Mouse (Mus musculus) G1E (cell line): Measurements from ENCODE around the gene Cxcl15. TPM values are rescaled to one million over a fixed set of nuclear protein-coding genes. Genes with fewer than 3 reads are reported as not detected.
A peak's percentile ranks its signal among the peaks of the same experiment; 100 is the strongest.

Experiments
- ATAC-seq: 2 replicates; pipeline ENCODE4 v1.8.0; 2016; ENCODE audit warnings: mild to moderate bottlenecking; ENCODE audit not compliant: insufficient number of reproducible peaks, poor library complexity, low FRiP score, severe bottlenecking; ENCODE audit errors: extremely low read depth
- DNase-seq: peaks from one replicate; pipeline ENCODE4 v3.0.0; 2012; ENCODE audit warnings: low spot score
- H3K27me3 ChIP-seq: 2 replicates; pipeline ENCODE4 v1.6.1; 2012; ENCODE audit warnings: mild to moderate bottlenecking, low read length, inconsistent platforms; ENCODE audit not compliant: insufficient read depth
- H3K36me3 ChIP-seq: replicated peaks from 2 replicates; pipeline ENCODE3; 2012; ENCODE audit warnings: mild to moderate bottlenecking, inconsistent platforms
- H3K4me1 ChIP-seq: 2 replicates; pipeline ENCODE4 v1.6.1; 2012; ENCODE audit warnings: low read depth, low read length, inconsistent platforms, mixed read lengths; ENCODE audit not compliant: insufficient read depth
- H3K4me3 ChIP-seq: 2 replicates; pipeline ENCODE4 v1.5.1; 2012; ENCODE audit warnings: low read depth, mild to moderate bottlenecking, inconsistent platforms, low read length, moderate library complexity, mixed read lengths
- H3K9me3 ChIP-seq: replicated peaks from 2 replicates; pipeline ENCODE4 v1.6.1; 2012; ENCODE audit warnings: inconsistent platforms
- CTCF ChIP-seq: IDR thresholded peaks from 2 replicates; pipeline ENCODE4 v1.5.1; 2012; ENCODE audit warnings: low read depth, low read length, inconsistent platforms, mixed read lengths
- GATA1 ChIP-seq: IDR thresholded peaks from 2 replicates; pipeline ENCODE4 v1.6.1; 2012; ENCODE audit warnings: borderline replicate concordance, low read length, inconsistent platforms, mixed read lengths
- GATA2 ChIP-seq: IDR thresholded peaks from 2 replicates; pipeline ENCODE4 v1.6.1; 2012; ENCODE audit warnings: low read depth, low read length, inconsistent platforms, borderline replicate concordance
- POLR2AphosphoS5 ChIP-seq: IDR thresholded peaks from 2 replicates; pipeline ENCODE4 v1.6.1; 2012; ENCODE audit warnings: low read depth, low read length, inconsistent platforms; ENCODE audit not compliant: insufficient replicate concordance
- TAL1 ChIP-seq: conservative IDR thresholded peaks from 2 replicates; pipeline ENCODE4 v1.6.1; 2012; ENCODE audit warnings: low read depth, low read length, inconsistent platforms, mixed read lengths
- polyA plus RNA-seq: library from polyadenylated mRNA; stranded (reverse); fragments of >175 nt; gene quantifications from 2 replicates; pipeline ENCODE4 v1.2.3, GENCODE M21; 2012
- total RNA-seq, 2 experiments: library from RNA; stranded (forward) in 1 of 2; stranded (reverse) in 1 of 2; fragments of 200-1000 nt in 1 of 2; fragments of >200 nt in 1 of 2; fragmentation: Nextera tagmentation in 1 of 2; gene quantifications; 2 replicates each; pipeline ENCODE4 v1.2.3; 2014 to 2017

Gene Cxcl15
- total and polyA plus RNA-seq, 3 experiments = 0.11 TPM; not detected in 2

- Histone ChIP-seq H3K4me1 (peaks cover 64% of the 10 kb centered on the region), H3K27me3 (no peaks in the 10 kb centered on the region), H3K9me3 (no peaks in the 10 kb centered on the region), H3K36me3 (no peaks in the 10 kb centered on the region), H3K4me3 (no peak overlapping the region; the same call in 1 of the 2 replicates)
- peak; percentile 87 for ATAC-seq
- DNase-seq = peak; percentile 69
- no peak for TF ChIP-seq POLR2AphosphoS5
- no peak for TF ChIP-seq GATA2
- TF ChIP-seq TAL1 = peak; percentile 50
- no peak for TF ChIP-seq GATA1
- no peak for TF ChIP-seq CTCF
Measured at GRCm38 (mm10) chr5:90775562-90775961, 18.8 kb upstream of the Cxcl15 start.

DNA sequence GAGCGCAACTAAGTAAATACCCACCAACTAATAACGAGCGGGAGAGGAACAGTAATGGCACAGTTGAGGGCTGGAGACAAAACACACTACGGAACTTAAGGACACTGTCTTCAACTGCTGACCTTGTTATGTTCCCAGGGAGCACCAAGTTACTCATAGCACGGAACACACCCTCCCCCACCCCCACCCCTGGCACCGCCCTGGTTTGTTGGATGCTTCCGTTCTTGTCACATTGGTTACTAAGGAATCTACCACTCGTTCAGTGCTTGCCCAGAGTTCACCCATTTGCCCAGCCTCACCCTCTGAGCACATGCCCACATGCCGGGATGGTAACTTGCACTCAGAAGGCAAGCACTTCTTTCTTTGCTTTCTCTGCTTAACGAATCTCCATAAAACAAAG, 16.7 kb upstream of the Cxcl15 start:
- Histone ChIP-seq H3K4me3 (no peak overlapping the region), H3K9me3 (no peaks in the 10 kb centered on the region), H3K36me3 (no peaks in the 10 kb centered on the region), H3K27me3 (no peaks in the 10 kb centered on the region), H3K4me1 (peaks cover 54% of the 10 kb centered on the region)
- DNase-seq (no peak), ATAC-seq (no peak)
- no peak for TF ChIP-seq TAL1
- TF ChIP-seq GATA2 = no peak
- TF ChIP-seq CTCF = no peak
- no peak for TF ChIP-seq GATA1
- no peak for TF ChIP-seq POLR2AphosphoS5

- H3K36me3 ChIP-seq = no peaks in the 10 kb centered on the region
- DNase-seq = no peak
- no peak for TF ChIP-seq POLR2AphosphoS5
- no peaks in the 10 kb centered on the region for H3K9me3 ChIP-seq
- H3K4me3 ChIP-seq = no peak overlapping the region
- peaks cover 54% of the 10 kb centered on the region for H3K4me1 ChIP-seq
- ATAC-seq = no peak
- H3K27me3 ChIP-seq = no peaks in the 10 kb centered on the region
Measured at GRCm38 (mm10) chr5:90778856-90779255, 15.5 kb upstream of the Cxcl15 start.

DNA sequence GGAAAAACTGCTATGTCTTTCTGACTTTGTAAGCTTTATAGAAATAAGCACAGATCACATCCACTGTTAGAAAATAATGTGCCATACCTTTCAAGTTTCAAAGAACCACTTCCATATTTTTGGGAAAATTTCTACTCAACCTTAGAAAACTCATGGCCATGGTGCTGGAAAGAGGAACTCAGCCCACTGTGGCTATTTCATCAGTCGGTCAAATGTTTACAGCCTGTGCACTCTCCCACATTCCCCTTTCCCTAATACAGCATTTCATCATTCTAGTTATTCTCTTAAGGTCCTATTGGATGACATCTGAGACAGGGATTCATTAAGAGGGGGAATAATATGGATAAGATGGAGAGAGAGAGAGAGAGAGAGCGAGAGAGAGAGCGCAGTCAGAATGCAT, 10.6 kb upstream of the Cxcl15 start:
- TF ChIP-seq CTCF = no peak
- TF ChIP-seq GATA2 = no peak
- no peak for TF ChIP-seq GATA1
- no peak for TF ChIP-seq POLR2AphosphoS5
- TF ChIP-seq TAL1 = no peak
- Histone ChIP-seq H3K36me3 (no peaks in the 10 kb centered on the region), H3K4me1 (peaks cover 39% of the 10 kb centered on the region), H3K4me3 (no peak overlapping the region), H3K27me3 (no peaks in the 10 kb centered on the region), H3K9me3 (no peaks in the 10 kb centered on the region)
- DNase-seq (no peak), ATAC-seq (no peak)

DNA sequence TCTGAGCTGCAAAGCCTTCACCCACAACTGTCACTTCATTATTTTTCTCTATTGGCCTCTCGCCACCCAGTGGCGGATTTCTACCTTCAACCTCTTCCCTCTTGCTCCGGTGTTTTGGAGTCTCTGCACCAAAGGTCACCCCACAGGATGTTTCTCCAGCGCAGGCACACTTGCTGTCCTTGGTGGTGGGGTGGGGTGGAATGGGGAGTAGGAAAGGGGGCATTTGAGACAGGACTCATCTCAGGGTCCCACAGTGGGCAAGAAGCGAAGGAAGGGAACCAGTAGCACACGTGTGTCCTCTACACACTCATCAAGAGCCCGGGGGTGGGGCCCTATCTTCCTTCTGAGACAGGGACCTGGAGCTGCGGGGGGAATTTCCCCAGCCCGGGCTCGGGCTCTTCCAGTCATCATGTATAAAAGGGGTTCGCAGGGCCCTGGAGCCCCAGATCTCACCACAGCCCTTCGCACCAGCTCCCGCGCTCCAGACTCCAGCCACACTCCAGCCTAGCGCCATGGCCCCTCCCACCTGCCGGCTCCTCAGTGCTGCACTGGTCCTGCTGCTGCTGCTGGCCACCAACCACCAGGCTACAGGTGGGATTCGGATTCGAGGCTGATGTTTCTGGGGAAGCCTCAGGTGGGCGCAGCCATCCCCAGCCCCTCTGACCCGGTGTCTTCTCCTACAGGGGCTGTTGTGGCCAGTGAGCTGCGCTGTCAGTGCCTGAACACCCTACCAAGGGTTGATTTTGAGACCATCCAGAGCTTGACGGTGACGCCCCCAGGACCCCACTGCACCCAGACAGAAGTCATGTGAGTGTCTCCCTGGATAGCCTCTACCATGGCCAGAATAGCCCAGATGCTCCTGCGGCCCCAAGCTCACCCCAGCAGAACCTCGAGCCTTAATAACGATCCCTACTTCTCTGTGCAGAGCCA, 8.4 kb upstream of the Cxcl15 start, which contains the start of gene Cxcl3:
Gene Cxcl3, plus strand, starts transcription at position 445 of the 930 bp plus-strand sequence.
- DNase-seq (peak; percentile 15), ATAC-seq (peak; percentile 57)
- H3K9me3 ChIP-seq = no peaks in the 10 kb centered on the region
- no peaks in the 10 kb centered on the region for H3K36me3 ChIP-seq
- H3K27me3 ChIP-seq = no peaks in the 10 kb centered on the region; the same call in 1 of the 2 replicates
- H3K4me1 ChIP-seq = peaks cover 32% of the 10 kb centered on the region
- TF ChIP-seq GATA2 = no peak
- H3K4me3 ChIP-seq = peak within 1 kb of the TSS; percentile 6; the same call in 1 of the 2 replicates

GRCm38 (mm10) chr5:90788114-90788513, 6.2 kb upstream of the Cxcl15 start:
- Histone ChIP-seq H3K4me1 (peaks cover 24% of the 10 kb centered on the region), H3K27me3 (peaks cover 7% of the 10 kb centered on the region; the same call in 1 of the 2 replicates), H3K36me3 (no peaks in the 10 kb centered on the region), H3K9me3 (no peaks in the 10 kb centered on the region), H3K4me3 (no peak overlapping the region)
- DNase-seq = peak; percentile 10
- TF ChIP-seq CTCF (0 out of 2 replicates have a peak, but pooled peaks have one; percentile 23), GATA1 (no peak)
- ATAC-seq = no peak; the same call in 1 of the 2 replicates
